Mouse (Mus musculus) right cerebral cortex, postnatal 36 days (tissue): ENCODE measurements around the gene Crhbp.
A peak's percentile ranks its signal among the peaks of the same experiment; 100 is the strongest.

Experiments
- DNase-seq, 2 experiments: peaks; one replicate each; pipeline ENCODE4 v3.0.0; 2022; ENCODE audit warnings: low spot score in 2 of 2, mixed read lengths in 1 of 2

The Crhbp gene

GRCm38 (mm10) chr13:95419204-95419749, 25.4 kb downstream of the Crhbp start:
- DNase-seq, result no peak

- no peak for DNase-seq
Measured at GRCm38 (mm10) chr13:95418575-95419203, 26.0 kb downstream of the Crhbp start.

- DNase-seq, result no peak
Measured at GRCm38 (mm10) chr13:95412257-95412656, 32.5 kb downstream of the Crhbp start.

- no peak for DNase-seq
Measured at GRCm38 (mm10) chr13:95393242-95393641, 51.5 kb downstream of the Crhbp start.

- DNase-seq, result peak; percentile 45 to 63
Measured at GRCm38 (mm10) chr13:95389866-95390865, 54.6 kb downstream of the Crhbp start.

- no peak for DNase-seq
Measured at GRCm38 (mm10) chr13:95388226-95388625, 56.5 kb downstream of the Crhbp start.

GRCm38 (mm10) chr13:95382418-95382817, 62.3 kb downstream of the Crhbp start:
- no peak for DNase-seq
